Mouse (Mus musculus) forebrain, embryonic 14.5 days (tissue): ENCODE data around the gene Tmem198. TPM values are rescaled to one million over a fixed set of nuclear protein-coding genes. Genes with fewer than 3 reads are reported as not detected.

Experiments used
- ATAC-seq: fragments of 200-750 bp; cut with Nextera tagmentation; 2 replicates; pipeline ENCODE4 v1.8.0; 2017; ENCODE audit warnings: mild to moderate bottlenecking, moderate library complexity
- DNase-seq: peaks from one replicate; pipeline ENCODE4 v3.0.0-alpha.2; 2015; ENCODE audit warnings: low spot score
- H3K27ac ChIP-seq: fragments of 300-500 bp; sonication (generic); 2 replicates; pipeline ENCODE4 v1.5.1; 2014; ENCODE audit warnings: low read depth, mild to moderate bottlenecking, control low read depth, low read length, moderate library complexity
- H3K27me3 ChIP-seq: fragments of 300-500 bp; sonication (generic); replicated peaks from 2 replicates; pipeline ENCODE4 v1.6.1; 2014; ENCODE audit warnings: low read length, control low read depth, mixed read lengths; ENCODE audit not compliant: control insufficient read depth, insufficient read depth
- H3K36me3 ChIP-seq: fragments of 300-500 bp; sonication (generic); 2 replicates; pipeline ENCODE4 v1.6.1; 2014; ENCODE audit warnings: low read length, control low read depth; ENCODE audit not compliant: control insufficient read depth, insufficient read depth
- H3K4me1 ChIP-seq: fragments of 300-500 bp; sonication (generic); 2 replicates; pipeline ENCODE4 v1.6.1; 2014; ENCODE audit warnings: antibody characterized with exemption, low read length, control low read depth; ENCODE audit not compliant: control insufficient read depth, insufficient read depth
- H3K4me2 ChIP-seq: fragments of 300-500 bp; sonication (generic); 2 replicates; pipeline ENCODE4 v1.6.1; 2014; ENCODE audit warnings: mild to moderate bottlenecking, control low read depth, low read length
- H3K4me3 ChIP-seq: fragments of 300-500 bp; sonication (generic); 2 replicates; pipeline ENCODE4 v1.5.1; 2014; ENCODE audit warnings: low read depth, low read length, control low read depth
- H3K9ac ChIP-seq: fragments of 300-500 bp; sonication (generic); 2 replicates; pipeline ENCODE4 v1.6.1; 2014; ENCODE audit warnings: mild to moderate bottlenecking, low read length, control low read depth, moderate library complexity
- H3K9me3 ChIP-seq: fragments of 300-500 bp; sonication (generic); replicated peaks from 2 replicates; pipeline ENCODE4 v1.6.1; 2016; ENCODE audit warnings: low read length, control low read depth, mixed read lengths; ENCODE audit not compliant: control insufficient read depth
- WGBS: fragments of 180-500 bp; shearing (Covaris S2); extraction: QIAGEN DNeasy Blood & Tissue Kit; methylation state at CpG from one replicate; pipeline ENCODE4 v1.1.7; 2014; 5-methylcytosine and 5-hydroxymethylcytosine counted together
- polyA plus RNA-seq: library from polyadenylated mRNA; unstranded; fragments of >200 nt; fragmentation: Nextera tagmentation; extraction: Ambion mirVana; gene quantifications from 2 replicates; pipeline ENCODE4 v1.2.1, GENCODE M21; 2014

Tmem198 gene
- polyA plus RNA-seq, 1 experiment from 2014 or later, result 41.3 TPM

DNA sequence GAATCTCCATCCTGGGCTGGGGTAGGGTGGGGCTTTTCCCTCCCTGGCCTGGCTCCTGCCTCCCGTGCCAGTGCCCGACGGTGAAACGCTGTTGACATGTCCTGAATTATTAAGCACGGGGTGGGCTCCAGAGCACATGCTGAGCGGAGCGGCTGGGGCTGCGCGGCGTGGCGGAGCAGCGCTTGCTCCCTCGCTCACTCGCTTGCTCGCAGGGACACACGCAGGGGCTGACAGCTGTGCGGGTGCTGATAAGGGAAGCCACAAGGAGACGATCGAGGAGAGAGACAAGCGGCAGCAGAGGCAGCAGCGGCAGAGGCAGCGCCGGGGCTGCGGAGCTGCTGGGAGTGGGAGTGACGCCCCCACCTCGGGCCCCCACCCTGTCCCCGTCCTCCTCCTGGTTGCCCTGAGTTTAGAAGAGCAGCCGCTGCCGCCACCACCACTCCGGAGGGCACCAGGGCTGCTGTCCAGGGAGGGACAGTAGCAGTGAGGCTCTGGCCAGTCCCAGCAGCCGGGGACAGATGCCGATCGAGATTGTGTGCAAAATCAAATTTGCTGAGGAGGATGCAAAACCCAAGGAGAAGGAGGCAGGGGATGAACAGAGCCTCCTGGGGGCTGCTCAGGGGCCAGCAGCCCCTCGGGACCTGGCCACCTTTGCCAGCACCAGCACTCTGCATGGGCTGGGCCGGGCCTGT, 28.9 kb upstream of the Tmem198 start, which contains the start of gene Asic4:
TSS of gene Asic4 (plus strand) at position 123 of the 692 bp plus-strand sequence.
- Histone ChIP-seq H3K4me3 (peak within 1 kb of the TSS; percentile 26), H3K4me2 (peak within 1 kb of the TSS; percentile 57), H3K36me3 (no peaks in the 10 kb centered on the region), H3K27me3 (peaks cover 46% of the 10 kb centered on the region), H3K9ac (peak within 1 kb of the TSS; percentile 59), H3K9me3 (no peaks in the 10 kb centered on the region), H3K27ac (no peak within 1 kb of the TSS), H3K4me1 (peaks cover 41% of the 10 kb centered on the region)
- peak; percentile 16; the same call in 1 of the 2 replicates for ATAC-seq
- WGBS, result 2% methylated on average over 35 of the region's 35 CpGs
- DNase-seq, result peak; percentile 66

DNA sequence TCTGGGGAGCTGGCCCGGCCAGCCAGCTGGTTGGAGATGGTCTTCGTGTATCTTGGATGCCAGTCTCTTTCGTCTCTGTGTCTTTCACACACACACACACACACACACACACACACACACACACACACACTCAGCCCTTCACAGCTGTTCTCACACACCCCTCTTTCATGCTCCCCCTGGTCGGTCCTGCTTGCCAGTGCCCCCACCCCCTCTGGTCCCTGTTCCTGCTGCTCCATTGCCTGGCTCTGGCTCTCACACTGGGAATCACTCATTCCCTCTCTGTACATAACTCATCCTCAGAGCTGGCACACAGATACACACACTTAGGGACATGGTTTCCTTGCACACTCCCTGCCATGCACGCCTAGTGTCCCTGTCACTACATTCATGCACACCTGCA, 27.4 kb upstream of the Tmem198 start:
- H3K9me3 ChIP-seq, result no peaks in the 10 kb centered on the region
- H3K4me1 ChIP-seq, result peaks cover 37% of the 10 kb centered on the region
- ATAC-seq (no peak), DNase-seq (no peak)
- H3K27ac ChIP-seq, result no peak overlapping the region
- H3K27me3 ChIP-seq, result peaks cover 45% of the 10 kb centered on the region
- H3K4me3 ChIP-seq, result no peak overlapping the region
- H3K36me3 ChIP-seq, result no peaks in the 10 kb centered on the region
- peak overlapping the region; percentile 3; the same call in 1 of the 2 replicates for H3K4me2 ChIP-seq
- 59% methylated on average over 4 of the region's 5 CpGs for WGBS
- no peak overlapping the region for H3K9ac ChIP-seq

DNA sequence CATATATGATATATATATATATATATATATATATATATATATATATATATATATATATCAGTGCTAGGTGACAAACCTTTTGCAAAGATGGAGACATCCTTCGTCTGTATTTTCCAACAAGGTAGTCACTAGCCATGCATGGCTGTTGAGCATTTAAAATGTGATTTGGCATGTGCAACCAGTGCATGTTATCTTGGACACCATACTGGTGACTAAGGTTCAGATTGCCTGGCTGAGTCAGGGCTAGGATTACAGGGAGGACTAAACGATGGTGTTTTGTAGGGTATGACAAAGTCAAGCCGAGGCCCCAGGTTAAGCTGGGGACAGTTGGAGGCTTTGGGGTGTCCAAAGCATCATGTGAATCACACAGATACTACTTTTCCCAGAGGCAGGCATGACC, 23.9 kb upstream of the Tmem198 start:
- H3K4me2 ChIP-seq, result no peak overlapping the region
- no peak for DNase-seq
- H3K27me3 ChIP-seq, result peaks cover 27% of the 10 kb centered on the region
- H3K27ac ChIP-seq, result no peak overlapping the region
- H3K9ac ChIP-seq, result no peak overlapping the region
- peaks cover 20% of the 10 kb centered on the region for H3K4me1 ChIP-seq
- ATAC-seq, result no peak
- 77% methylated on average over 3 of the region's 3 CpGs for WGBS
- H3K4me3 ChIP-seq, result no peak overlapping the region
- H3K36me3 ChIP-seq, result no peaks in the 10 kb centered on the region
- no peaks in the 10 kb centered on the region for H3K9me3 ChIP-seq

DNA sequence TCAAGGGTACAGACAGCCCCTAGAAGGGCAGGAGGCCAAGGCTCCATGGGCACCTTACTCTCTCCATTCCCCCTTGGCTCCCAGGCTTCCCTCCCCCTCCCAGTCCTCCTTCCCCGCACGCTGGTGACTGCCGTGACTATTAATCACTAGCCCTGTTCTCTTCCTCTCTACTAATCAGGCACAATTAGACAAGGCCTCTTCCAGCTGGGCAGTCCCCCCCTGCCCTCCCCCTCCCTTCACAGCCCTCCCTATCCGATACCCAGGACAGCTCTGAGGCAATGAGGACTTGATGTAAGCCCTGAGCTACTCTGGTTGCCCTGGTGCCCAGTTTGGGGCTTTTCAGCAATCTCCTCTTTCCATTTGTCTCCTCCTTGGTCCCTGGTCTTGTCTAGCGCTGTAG, 23.4 kb upstream of the Tmem198 start:
- no peaks in the 10 kb centered on the region for H3K9me3 ChIP-seq
- no peak overlapping the region for H3K4me2 ChIP-seq
- DNase-seq (no peak), ATAC-seq (peak; percentile 41)
- H3K4me3 ChIP-seq, result no peak overlapping the region
- peaks cover 22% of the 10 kb centered on the region for H3K27me3 ChIP-seq
- no peak overlapping the region for H3K27ac ChIP-seq
- H3K9ac ChIP-seq, result no peak overlapping the region
- 16% methylated on average over 5 of the region's 5 CpGs for WGBS
- no peaks in the 10 kb centered on the region for H3K36me3 ChIP-seq
- peaks cover 18% of the 10 kb centered on the region for H3K4me1 ChIP-seq

DNA sequence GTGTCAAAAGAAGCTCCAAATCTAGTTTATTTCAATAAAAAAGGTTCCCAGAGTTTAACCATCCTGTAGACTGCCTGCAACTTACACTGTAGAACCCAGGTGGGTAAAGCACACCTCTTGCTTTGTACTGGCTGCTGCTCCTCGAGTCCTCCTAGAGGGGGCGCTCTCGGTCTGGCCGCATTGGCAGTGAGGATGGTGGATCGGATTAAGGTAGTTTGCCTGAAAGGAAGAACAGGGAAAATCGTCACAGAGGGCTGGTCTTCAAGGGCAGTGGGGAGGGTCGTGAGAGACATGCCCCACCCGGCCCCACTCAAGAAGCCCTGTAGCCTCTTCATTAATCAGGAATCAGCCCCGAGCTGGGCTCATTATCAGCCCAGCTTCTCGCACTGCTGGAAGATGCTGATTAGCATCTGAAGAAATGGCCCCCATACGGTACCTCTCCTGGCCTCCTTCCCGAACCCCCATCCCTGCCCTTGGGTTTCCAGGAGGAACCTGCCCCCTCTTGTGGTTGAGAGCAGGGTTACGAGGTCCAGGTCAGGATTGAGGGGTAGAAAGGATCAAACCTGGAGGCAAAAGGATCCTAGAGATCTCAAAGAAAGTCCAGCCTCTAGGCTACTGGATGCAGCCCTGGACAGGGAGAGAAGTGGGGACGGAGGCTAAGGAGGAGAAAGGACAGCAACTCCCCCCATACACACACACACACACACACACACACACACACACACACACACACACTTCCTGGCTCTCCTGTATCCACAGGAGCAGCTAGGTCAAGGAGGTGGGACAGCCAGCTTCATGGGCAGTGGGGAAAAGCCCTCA, 22.4 kb upstream of the Tmem198 start:
- Histone ChIP-seq H3K9ac (peak overlapping the region; percentile 14; the same call in 1 of the 2 replicates), H3K27ac (0 out of 2 replicates have a peak overlapping the region, but pooled peaks have one; percentile 28), H3K4me3 (no peak overlapping the region), H3K9me3 (no peaks in the 10 kb centered on the region), H3K4me1 (peaks cover 18% of the 10 kb centered on the region), H3K27me3 (peaks cover 12% of the 10 kb centered on the region), H3K36me3 (no peaks in the 10 kb centered on the region), H3K4me2 (no peak overlapping the region)
- 5% methylated on average over 14 of the region's 14 CpGs for WGBS
- ATAC-seq (no peak), DNase-seq (no peak)

DNA sequence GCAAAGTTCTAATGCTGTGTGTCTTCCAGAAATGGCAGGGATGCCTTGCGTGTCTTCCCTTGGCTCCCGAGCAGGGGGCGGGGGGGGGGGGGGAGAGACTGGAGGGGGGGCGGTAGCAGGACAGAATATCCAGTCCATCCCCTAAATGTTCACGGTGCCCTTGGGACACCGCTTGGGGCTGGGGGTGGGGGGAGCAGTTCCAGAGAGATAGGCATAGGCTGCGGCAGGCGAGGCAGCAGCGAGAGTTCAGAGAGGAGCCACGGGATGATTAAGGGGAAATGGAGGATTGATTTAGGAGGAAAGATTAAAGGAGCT, 21.7 kb upstream of the Tmem198 start:
- Histone ChIP-seq H3K27ac (no peak overlapping the region), H3K36me3 (no peaks in the 10 kb centered on the region), H3K9me3 (no peaks in the 10 kb centered on the region), H3K4me2 (peak overlapping the region; percentile 53; the same call in 1 of the 2 replicates), H3K4me3 (no peak overlapping the region), H3K4me1 (peaks cover 18% of the 10 kb centered on the region), H3K9ac (no peak overlapping the region), H3K27me3 (peaks cover 7% of the 10 kb centered on the region)
- WGBS, result 4% methylated on average over 7 of the region's 10 CpGs
- DNase-seq, result no peak
- peak; percentile 23; the same call in 1 of the 2 replicates for ATAC-seq

DNA sequence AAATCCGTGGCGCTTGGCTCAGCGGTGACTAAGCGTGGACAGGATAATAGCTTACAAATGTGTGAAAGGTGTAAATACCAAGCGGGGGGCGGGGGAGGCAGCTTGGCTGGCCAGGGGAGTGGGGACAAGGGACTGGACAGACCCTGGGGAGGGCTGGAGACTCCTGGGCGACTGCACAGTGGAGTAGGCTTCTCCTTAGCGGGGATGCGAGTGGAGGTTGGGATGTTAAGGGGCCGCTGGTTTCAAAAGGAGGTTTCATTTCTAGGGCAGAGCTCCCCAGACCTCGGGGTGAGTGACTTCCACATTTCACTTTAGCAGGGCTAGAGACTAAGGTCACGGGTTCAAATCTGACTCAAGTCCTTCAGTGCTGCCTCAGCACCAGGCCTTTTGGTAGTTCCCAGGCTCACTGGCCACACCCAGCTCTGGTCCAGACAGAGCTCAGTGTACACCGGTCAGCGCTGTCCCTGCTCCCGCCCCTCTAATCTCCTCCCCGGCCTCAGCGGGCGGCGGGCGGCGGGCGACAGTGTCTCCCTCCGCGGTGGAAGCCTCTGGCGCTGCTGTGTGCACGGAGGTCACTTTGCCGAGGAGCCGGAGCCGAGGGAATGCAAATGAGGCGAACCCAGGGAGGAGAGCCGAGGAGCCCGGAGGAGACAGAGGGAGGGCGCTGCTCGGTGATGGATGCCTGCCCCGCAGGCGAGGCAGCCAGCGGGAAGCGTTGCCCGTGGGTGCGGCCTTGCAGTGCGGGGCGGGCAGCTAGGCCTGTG, 21.1 kb upstream of the Tmem198 start:
- H3K9ac ChIP-seq, result peak overlapping the region; percentile 55
- H3K9me3 ChIP-seq, result no peaks in the 10 kb centered on the region
- peaks cover 18% of the 10 kb centered on the region for H3K4me1 ChIP-seq
- 0 out of 2 replicates have a peak overlapping the region, but pooled peaks have one; percentile 58 for H3K27ac ChIP-seq
- H3K4me2 ChIP-seq, result peak overlapping the region; percentile 53
- WGBS, result 4% methylated on average over 39 of the region's 42 CpGs
- DNase-seq (no peak), ATAC-seq (peak; percentile 60)
- no peaks in the 10 kb centered on the region for H3K36me3 ChIP-seq
- peak overlapping the region; percentile 22 for H3K4me3 ChIP-seq
- peaks cover 7% of the 10 kb centered on the region for H3K27me3 ChIP-seq

DNA sequence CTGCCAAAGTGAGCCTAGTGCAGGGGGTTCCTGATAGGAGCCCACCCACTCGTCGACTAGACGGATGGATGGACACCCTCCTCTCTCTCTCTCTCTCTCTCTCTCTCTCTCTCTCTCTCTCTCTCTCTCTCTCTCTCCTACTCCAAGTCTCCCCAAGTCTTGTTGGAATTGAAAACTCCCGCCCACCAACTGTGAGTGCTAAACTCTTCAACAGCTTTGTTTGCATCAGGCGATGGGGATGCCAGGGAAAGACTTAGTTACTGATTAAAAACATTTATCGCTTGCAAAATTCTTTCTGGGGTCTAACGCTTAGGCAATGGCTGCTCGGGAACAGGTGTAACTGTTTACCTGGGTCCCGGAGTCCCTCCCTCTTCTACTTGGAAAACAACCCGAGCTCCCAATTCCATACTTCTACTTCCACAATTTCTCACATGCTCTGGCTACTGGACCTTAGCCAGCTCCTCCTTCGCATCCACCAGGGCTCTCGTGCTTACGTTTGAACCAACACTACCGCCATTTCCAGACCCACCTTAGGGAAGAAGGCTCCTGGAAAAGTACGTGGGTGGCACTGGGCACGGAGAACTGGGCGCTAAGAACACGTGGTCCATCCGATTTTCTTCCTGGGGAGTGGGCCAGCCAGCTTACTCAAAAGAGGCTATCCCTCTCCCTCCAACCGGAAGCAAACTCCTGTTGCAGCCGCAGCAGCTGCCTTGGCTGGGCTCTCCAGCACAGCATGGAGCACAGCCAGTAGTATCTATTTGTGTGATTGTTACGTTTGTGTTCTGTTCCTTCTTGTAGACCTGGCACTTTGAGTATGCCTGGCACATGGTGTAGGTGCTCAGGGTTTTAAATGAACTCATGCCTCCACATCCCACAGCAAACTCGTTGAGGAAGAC, 20.3 kb upstream of the Tmem198 start:
- Histone ChIP-seq H3K4me1 (peaks cover 18% of the 10 kb centered on the region), H3K9me3 (no peaks in the 10 kb centered on the region), H3K27ac (no peak overlapping the region), H3K36me3 (no peaks in the 10 kb centered on the region), H3K27me3 (peaks cover 7% of the 10 kb centered on the region), H3K4me2 (peak overlapping the region; percentile 53), H3K9ac (peak overlapping the region; percentile 55), H3K4me3 (peak overlapping the region; percentile 22; the same call in 1 of the 2 replicates)
- ATAC-seq (no peak), DNase-seq (no peak)
- WGBS, result 17% methylated on average over 23 of the region's 23 CpGs
